Mouse (Mus musculus): ENCODE results near the gene B3gnt3. TPM values are rescaled to one million over a fixed set of nuclear protein-coding genes. Genes with fewer than 3 reads are reported as not detected.

Gene B3gnt3
- polyA plus RNA-seq, 1 experiment from 2014 or later: 3.0 TPM

DNA sequence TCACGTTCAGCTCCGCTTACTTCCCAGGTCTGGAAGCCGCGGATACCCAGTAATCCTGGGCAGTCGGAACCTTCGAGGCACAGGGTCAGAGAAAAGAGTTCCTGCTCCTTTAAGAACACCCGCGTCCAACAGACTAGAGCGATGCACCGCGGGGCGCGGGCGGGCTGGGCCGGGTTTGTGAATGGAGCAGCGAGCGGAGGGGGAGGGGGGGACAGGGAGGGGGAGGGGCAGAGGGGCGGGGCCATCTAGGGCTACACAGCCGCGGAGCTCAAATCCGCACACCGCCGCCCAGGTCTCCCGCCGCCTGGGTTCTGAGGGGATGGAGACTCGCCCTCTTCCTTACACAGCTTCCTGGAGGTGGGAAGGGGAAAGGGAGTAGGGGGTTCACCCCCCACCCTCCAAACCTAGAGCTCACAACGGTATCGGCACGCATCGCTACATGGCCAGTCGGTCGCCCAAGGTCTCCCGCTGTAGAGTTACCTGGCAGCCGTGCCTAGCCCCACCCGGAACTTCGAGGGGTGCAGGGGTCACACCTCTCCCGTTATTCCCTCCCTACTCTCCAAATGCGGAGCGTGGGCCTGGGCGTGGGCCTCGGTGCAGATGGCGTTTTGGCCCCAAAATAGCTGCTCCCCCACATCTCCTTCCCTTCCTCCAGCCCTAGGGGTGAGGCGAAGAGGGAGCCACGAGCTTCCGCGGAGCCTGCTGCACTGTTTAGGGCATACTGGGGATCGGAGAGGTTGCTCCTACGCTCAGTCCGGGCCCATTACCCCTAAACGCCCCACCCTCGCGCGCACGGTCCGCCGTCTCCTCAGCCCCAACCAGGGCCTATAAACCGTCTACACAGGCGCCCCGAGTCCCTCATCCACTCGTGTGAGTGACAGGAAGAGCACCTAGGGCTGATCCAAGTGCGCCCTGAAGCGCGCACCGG lies 30.7 kb downstream of the B3gnt3 start:
- H3K27me3 ChIP-seq (ENCODE audit: insufficient read depth, low read length): peaks cover 21% of the 10 kb centered on the region; the same call in 1 of the 2 replicates
- TF ChIP-seq EP300 (IDR thresholded peaks at IDR 0.05; ENCODE audit: low read depth) (no peak), CTCF (IDR thresholded peaks at IDR 0.05; ENCODE audit: low read depth) (no peak)
- peaks cover 32% of the 10 kb centered on the region for H3K4me1 ChIP-seq (ENCODE audit: insufficient read depth)
- 3% methylated on average over 50 of the region's 64 CpGs for WGBS (ENCODE audit: insufficient replicate concordance)
- no peaks in the 10 kb centered on the region for H3K36me3 ChIP-seq (replicated peaks; ENCODE audit: insufficient read depth, low read length)
- peak; percentile 26 for ATAC-seq
- peak overlapping the region; percentile 57 for H3K4me3 ChIP-seq (ENCODE audit: low read depth, low read length)
- H3K9me3 ChIP-seq (ENCODE audit: low read length): no peaks in the 10 kb centered on the region
- H3K27ac ChIP-seq (ENCODE audit: low read depth): no peak overlapping the region
- peak overlapping the region; percentile 98 for H3K4me2 ChIP-seq (ENCODE audit: low read depth, low read length)
- no peak overlapping the region for H3K9ac ChIP-seq (replicated peaks)
- peak; percentile 65 for DNase-seq

DNA sequence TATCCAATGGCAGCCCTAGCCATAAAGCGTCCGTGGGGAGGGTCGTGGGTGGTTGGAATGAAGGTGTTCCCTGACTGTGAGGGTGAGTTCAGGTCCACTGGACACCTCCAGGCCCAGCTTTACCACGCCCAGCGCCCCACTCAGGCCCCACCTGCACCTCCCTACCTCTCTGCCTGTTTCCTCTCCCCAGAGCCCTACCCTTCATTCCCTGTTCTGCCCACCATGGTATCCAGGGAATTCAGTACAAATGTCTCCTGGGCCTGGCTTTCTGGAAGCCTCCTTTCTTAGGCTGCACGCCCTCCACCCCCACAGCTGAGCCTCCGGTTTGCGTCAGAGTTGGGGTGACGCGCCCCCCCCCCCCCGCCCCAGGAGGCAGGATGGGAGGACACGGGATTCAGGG lies 31.4 kb downstream of the B3gnt3 start:
- TF ChIP-seq EP300 (IDR thresholded peaks at IDR 0.05; ENCODE audit: low read depth): no peak
- TF ChIP-seq CTCF (IDR thresholded peaks at IDR 0.05; ENCODE audit: low read depth): no peak
- peaks cover 21% of the 10 kb centered on the region; the same call in 1 of the 2 replicates for H3K27me3 ChIP-seq (ENCODE audit: insufficient read depth, low read length)
- peak overlapping the region; percentile 57; the same call in 1 of the 2 replicates for H3K4me3 ChIP-seq (ENCODE audit: low read depth, low read length)
- H3K4me2 ChIP-seq (ENCODE audit: low read depth, low read length): peak overlapping the region; percentile 98
- peaks cover 28% of the 10 kb centered on the region for H3K4me1 ChIP-seq (ENCODE audit: insufficient read depth)
- ATAC-seq (no peak), DNase-seq (no peak)
- H3K36me3 ChIP-seq (replicated peaks; ENCODE audit: insufficient read depth, low read length): no peaks in the 10 kb centered on the region
- H3K27ac ChIP-seq (ENCODE audit: low read depth): no peak overlapping the region
- WGBS (ENCODE audit: insufficient replicate concordance): 28% methylated on average over 8 of the region's 12 CpGs
- H3K9ac ChIP-seq (replicated peaks): no peak overlapping the region
- H3K9me3 ChIP-seq (ENCODE audit: low read length): no peaks in the 10 kb centered on the region

DNA sequence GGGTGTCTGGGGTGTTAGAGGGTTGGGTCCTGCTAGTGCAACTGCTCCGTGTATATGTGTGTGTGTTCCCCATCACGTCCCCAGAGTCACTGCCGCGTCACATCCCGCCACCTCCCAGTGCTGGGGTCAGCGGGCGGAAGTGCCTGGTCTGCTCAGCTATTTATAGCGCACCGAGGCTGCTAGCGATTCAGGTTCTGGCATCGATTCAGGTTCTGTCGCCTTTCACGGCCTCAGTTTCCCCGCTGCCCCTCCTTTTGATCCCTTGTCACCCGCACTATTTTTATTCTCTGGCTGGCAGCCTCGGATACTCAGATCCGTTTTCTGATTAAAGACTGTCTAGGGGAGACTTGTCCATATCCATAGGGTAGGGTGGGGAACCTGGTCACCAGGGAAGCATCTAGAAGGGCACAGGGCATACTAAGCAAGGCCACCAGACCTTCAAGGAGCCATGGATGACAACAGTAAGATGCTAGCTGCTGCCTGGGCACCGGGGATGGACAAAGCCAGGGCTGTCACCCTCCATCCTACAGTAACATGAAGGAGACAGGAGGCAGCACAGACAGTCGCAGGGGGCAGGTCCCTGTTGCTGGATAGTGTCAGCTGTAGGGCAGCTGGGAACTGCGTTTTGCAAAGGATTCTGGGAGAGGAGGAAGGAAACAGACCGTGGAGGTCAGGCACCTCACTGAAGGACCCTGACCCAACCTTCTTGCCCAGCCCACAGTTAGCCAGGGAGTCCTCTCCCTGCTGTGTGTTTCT lies 33.2 kb downstream of the B3gnt3 start:
- H3K4me1 ChIP-seq (ENCODE audit: insufficient read depth): peaks cover 28% of the 10 kb centered on the region
- no peak overlapping the region for H3K27ac ChIP-seq (ENCODE audit: low read depth)
- TF ChIP-seq CTCF (IDR thresholded peaks at IDR 0.05; ENCODE audit: low read depth) (no peak), EP300 (IDR thresholded peaks at IDR 0.05; ENCODE audit: low read depth) (no peak)
- no peaks in the 10 kb centered on the region for H3K9me3 ChIP-seq (ENCODE audit: low read length)
- H3K4me3 ChIP-seq (ENCODE audit: low read depth, low read length): no peak overlapping the region
- H3K9ac ChIP-seq (replicated peaks): no peak overlapping the region
- DNase-seq (peak; percentile 68), ATAC-seq (no peak)
- H3K4me2 ChIP-seq (ENCODE audit: low read depth, low read length): peak overlapping the region; percentile 55
- 1% methylated on average over 21 of the region's 21 CpGs for WGBS (ENCODE audit: insufficient replicate concordance)
- no peaks in the 10 kb centered on the region for H3K36me3 ChIP-seq (replicated peaks; ENCODE audit: insufficient read depth, low read length)
- peaks cover 21% of the 10 kb centered on the region; the same call in 1 of the 2 replicates for H3K27me3 ChIP-seq (ENCODE audit: insufficient read depth, low read length)

DNA sequence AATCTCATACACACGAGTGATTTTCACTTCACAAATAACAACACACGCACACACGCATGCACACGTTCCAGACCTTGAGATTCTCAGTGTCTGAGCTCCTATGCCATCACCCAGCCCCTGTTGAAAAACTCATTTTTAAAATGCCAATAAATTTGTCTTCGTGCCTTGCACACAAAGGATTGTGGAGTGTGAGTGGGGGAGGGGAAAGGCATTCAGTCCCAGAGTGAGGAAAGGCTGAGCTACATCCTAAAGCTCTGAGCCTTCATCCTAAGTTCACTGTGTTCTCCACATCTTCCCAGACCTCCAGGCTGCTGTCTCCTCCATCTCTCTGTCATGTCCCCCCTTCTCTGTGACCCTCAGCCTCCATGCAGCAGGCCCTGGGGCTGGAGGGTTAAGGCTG lies 34.3 kb downstream of the B3gnt3 start:
- Histone ChIP-seq H3K4me2 (ENCODE audit: low read depth, low read length) (no peak overlapping the region), H3K27ac (ENCODE audit: low read depth) (no peak overlapping the region), H3K9ac (replicated peaks) (no peak overlapping the region), H3K4me1 (ENCODE audit: insufficient read depth) (peaks cover 27% of the 10 kb centered on the region), H3K9me3 (ENCODE audit: low read length) (no peaks in the 10 kb centered on the region), H3K4me3 (ENCODE audit: low read depth, low read length) (no peak overlapping the region), H3K36me3 (replicated peaks; ENCODE audit: insufficient read depth, low read length) (no peaks in the 10 kb centered on the region), H3K27me3 (ENCODE audit: insufficient read depth, low read length) (peaks cover 21% of the 10 kb centered on the region; the same call in 1 of the 2 replicates)
- DNase-seq: no peak
- no peak for ATAC-seq
- WGBS (ENCODE audit: insufficient replicate concordance): 58% methylated on average over 5 of the region's 5 CpGs
- no peak for TF ChIP-seq CTCF (IDR thresholded peaks at IDR 0.05; ENCODE audit: low read depth)
- TF ChIP-seq EP300 (IDR thresholded peaks at IDR 0.05; ENCODE audit: low read depth): no peak

DNA sequence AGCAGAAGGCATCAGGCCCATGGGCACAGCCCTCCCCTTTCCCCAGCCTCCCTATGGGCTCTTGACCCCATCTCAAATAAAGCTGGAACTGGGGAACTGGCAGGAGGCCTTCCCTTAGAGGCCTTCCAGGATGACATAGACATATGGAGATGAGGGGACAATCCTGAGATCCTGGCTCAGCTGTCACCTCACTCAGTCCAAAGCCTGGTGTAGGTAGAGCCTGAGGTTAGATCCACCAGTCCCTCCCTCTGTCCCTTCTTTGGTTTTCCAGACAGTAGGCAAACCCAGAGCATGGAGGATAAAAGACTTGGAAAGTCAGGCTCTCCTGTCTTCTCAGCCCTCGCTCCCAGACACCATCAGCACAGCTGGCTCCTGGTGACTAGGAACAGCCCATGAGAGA lies 34.7 kb downstream of the B3gnt3 start:
- no peak for ATAC-seq
- H3K4me1 ChIP-seq (ENCODE audit: insufficient read depth): peaks cover 24% of the 10 kb centered on the region
- H3K4me2 ChIP-seq (ENCODE audit: low read depth, low read length): no peak overlapping the region
- no peak overlapping the region for H3K4me3 ChIP-seq (ENCODE audit: low read depth, low read length)
- H3K36me3 ChIP-seq (replicated peaks; ENCODE audit: insufficient read depth, low read length): no peaks in the 10 kb centered on the region
- H3K27me3 ChIP-seq (ENCODE audit: insufficient read depth, low read length): peaks cover 21% of the 10 kb centered on the region; the same call in 1 of the 2 replicates
- 73% methylated on average over 1 of the region's 1 CpGs for WGBS (ENCODE audit: insufficient replicate concordance)
- no peak for DNase-seq
- TF ChIP-seq CTCF (IDR thresholded peaks at IDR 0.05; ENCODE audit: low read depth) (no peak), EP300 (IDR thresholded peaks at IDR 0.05; ENCODE audit: low read depth) (no peak)
- no peak overlapping the region for H3K27ac ChIP-seq (ENCODE audit: low read depth)
- H3K9me3 ChIP-seq (ENCODE audit: low read length): no peaks in the 10 kb centered on the region
- no peak overlapping the region for H3K9ac ChIP-seq (replicated peaks)

All from liver, postnatal 0 days (tissue).